Mouse (Mus musculus) spleen, adult 2 months (tissue): ENCODE results near the gene Tsc2. TPM values are rescaled to one million over a fixed set of nuclear protein-coding genes. Genes with fewer than 3 reads are reported as not detected.

Source experiments
- DNase-seq, 2 experiments: peaks; one replicate each; pipeline versions ENCODE4 v3.0.0 to v3.0.0-alpha.2; 2012 to 2021; ENCODE audit warnings: low spot score in 2 of 2, low read depth in 1 of 2
- H3K27ac ChIP-seq: fragments of 200-500 bp; 2 replicates; pipeline ENCODE4 v1.5.1; 2012; ENCODE audit warnings: low read length, inconsistent platforms; ENCODE audit not compliant: insufficient read depth
- H3K27me3 ChIP-seq: fragments of 200-500 bp; 2 replicates; pipeline ENCODE4 v1.6.1; 2012; ENCODE audit warnings: mild to moderate bottlenecking, moderate library complexity, low read length, inconsistent platforms; ENCODE audit not compliant: control insufficient read depth, insufficient read depth
- H3K36me3 ChIP-seq: fragments of 200-500 bp; 2 replicates; pipeline ENCODE4 v1.6.1; 2012; ENCODE audit warnings: mild to moderate bottlenecking, low read length, inconsistent platforms; ENCODE audit not compliant: control insufficient read depth, insufficient read depth
- H3K4me1 ChIP-seq: fragments of 200-500 bp; 2 replicates; pipeline ENCODE4 v1.6.1; 2011; ENCODE audit warnings: inconsistent platforms; ENCODE audit not compliant: control insufficient read depth, insufficient read depth, insufficient read length
- H3K4me3 ChIP-seq: fragments of 200-500 bp; 2 replicates; pipeline ENCODE4 v1.5.1; 2011; ENCODE audit warnings: mild to moderate bottlenecking, inconsistent platforms; ENCODE audit not compliant: insufficient read depth, insufficient read length; ENCODE audit errors: extremely low read depth
- CTCF ChIP-seq: fragments of 200-500 bp; IDR thresholded peaks from 2 replicates; pipeline ENCODE4 v1.5.1; 2011; ENCODE audit warnings: mild to moderate bottlenecking, inconsistent platforms; ENCODE audit not compliant: insufficient read depth, insufficient read length, insufficient replicate concordance; ENCODE audit errors: extremely low read depth
- POLR2A ChIP-seq: fragments of 200-500 bp; IDR thresholded peaks from 2 replicates; pipeline ENCODE4 v1.6.1; 2011; ENCODE audit warnings: low read depth, low read length, inconsistent platforms
- WGBS: fragments of 180-500 bp; shearing (Covaris S2); methylation state at CpG from one replicate; pipeline ENCODE4 v1.1.7; 2018; 5-methylcytosine and 5-hydroxymethylcytosine counted together
- polyA plus RNA-seq: library from polyadenylated mRNA; depleted of rRNA; stranded (reverse); fragments of >200 nt; gene quantifications from 2 replicates; pipeline ENCODE4 v1.2.3, GENCODE M21; 2012; rRNA removed

Gene Tsc2
- polyA plus RNA-seq = 86.1 and 90.2 TPM in 2 replicates

DNA sequence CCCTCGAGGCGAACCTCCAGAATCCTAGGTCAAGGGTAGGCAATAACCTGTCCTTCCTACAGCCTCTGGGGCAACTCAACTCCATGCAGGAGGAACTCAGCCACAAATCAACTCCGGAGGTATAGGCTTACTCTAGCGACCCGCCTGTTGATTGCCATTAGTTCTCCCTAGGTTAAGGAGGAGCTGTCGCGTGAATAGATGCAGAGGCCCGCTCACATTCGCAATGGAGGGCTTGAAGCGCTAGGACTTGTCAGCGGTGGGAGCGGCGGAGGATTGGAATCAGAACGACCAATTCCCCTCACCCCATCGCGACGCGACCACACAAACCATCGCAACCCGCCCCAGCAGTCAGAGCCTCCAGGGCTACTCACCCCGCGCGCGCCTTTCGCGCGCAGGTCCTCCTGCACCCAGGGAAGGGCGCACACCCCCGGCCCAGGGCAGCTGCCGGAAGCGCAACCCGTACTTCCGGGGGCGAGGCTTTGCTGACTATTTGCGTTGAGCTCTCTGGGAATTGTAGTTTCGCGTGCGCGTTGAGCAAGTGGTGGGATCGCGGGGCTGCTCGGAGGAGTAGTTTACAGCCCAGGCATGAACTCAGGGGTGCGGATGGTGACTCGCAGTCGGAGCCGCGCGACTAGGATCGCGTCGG lies at the start of gene Tsc2, which contains the start of gene Nthl1:
Tsc2 (minus strand) TSS at position 464 of the 646 bp plus-strand sequence.
Nthl1 (plus strand) TSS at position 514 of the 646 bp plus-strand sequence.
- Histone ChIP-seq H3K36me3 (peaks cover 8% of the 10 kb centered on the region; the same call in 1 of the 2 replicates), H3K4me1 (peaks cover 7% of the 10 kb centered on the region; the same call in 1 of the 2 replicates), H3K4me3 (peak within 1 kb of the TSS; percentile 67), H3K27me3 (no peaks in the 10 kb centered on the region), H3K27ac (peak within 1 kb of the TSS; percentile 60)
- peak; percentile 60 for TF ChIP-seq POLR2A
- TF ChIP-seq CTCF = no peak
- WGBS = 2% methylated on average over 51 of the region's 51 CpGs
- peak; percentile 42 to 77 for DNase-seq

DNA sequence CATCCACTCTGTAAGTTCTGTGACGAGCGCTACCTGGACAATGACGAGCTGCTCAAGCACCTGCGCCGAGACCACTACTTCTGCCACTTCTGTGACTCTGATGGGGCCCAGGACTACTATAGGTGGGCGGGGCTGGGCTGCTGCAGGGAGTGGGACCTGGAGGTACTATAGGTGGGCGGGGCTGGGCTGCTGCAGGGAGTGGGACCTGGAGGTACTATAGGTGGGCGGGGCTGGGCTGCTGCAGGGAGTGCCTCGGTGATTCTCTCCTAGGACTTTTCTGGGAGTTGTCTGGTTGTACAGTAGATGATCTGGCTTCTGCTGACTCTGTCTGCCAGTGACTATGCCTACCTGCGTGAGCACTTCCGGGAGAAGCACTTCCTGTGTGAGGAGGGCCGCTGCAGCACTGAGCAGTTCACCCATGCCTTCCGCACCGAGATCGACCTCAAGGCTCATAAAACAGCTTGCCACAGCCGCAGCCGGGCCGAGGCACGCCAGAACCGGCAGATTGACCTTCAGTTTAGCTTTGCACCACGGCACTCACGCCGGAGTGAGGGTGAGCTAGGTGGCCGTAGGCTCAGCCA lies 45.2 kb upstream of the Tsc2 start:
- Histone ChIP-seq H3K27me3 (no peaks in the 10 kb centered on the region), H3K4me1 (no peaks in the 10 kb centered on the region), H3K36me3 (peaks cover 37% of the 10 kb centered on the region), H3K4me3 (no peak overlapping the region), H3K27ac (no peak overlapping the region)
- 94% methylated on average over 24 of the region's 24 CpGs for WGBS
- DNase-seq = no peak
- TF ChIP-seq CTCF = no peak
- TF ChIP-seq POLR2A = no peak

- 82% methylated on average over 5 of the region's 5 CpGs for WGBS
- H3K27ac ChIP-seq = no peak overlapping the region
- no peak overlapping the region for H3K4me3 ChIP-seq
- H3K27me3 ChIP-seq = no peaks in the 10 kb centered on the region
- H3K4me1 ChIP-seq = peaks cover 3% of the 10 kb centered on the region; the same call in 1 of the 2 replicates
- TF ChIP-seq CTCF (no peak), POLR2A (no peak)
- no peak for DNase-seq
- peaks cover 37% of the 10 kb centered on the region for H3K36me3 ChIP-seq
Measured at GRCm38 (mm10) chr17:24676877-24677276, 44.4 kb upstream of the Tsc2 start.

- Histone ChIP-seq H3K4me1 (peaks cover 5% of the 10 kb centered on the region; the same call in 1 of the 2 replicates), H3K27me3 (no peaks in the 10 kb centered on the region), H3K27ac (no peak overlapping the region), H3K4me3 (no peak overlapping the region), H3K36me3 (peaks cover 33% of the 10 kb centered on the region)
- TF ChIP-seq CTCF = peak; percentile 67; the same call in 1 of the 2 replicates
- TF ChIP-seq POLR2A = no peak
- 70% methylated on average over 2 of the region's 2 CpGs for WGBS
- peak; percentile 56 to 66 for DNase-seq
Measured at GRCm38 (mm10) chr17:24676187-24676586, 43.8 kb upstream of the Tsc2 start.

DNA sequence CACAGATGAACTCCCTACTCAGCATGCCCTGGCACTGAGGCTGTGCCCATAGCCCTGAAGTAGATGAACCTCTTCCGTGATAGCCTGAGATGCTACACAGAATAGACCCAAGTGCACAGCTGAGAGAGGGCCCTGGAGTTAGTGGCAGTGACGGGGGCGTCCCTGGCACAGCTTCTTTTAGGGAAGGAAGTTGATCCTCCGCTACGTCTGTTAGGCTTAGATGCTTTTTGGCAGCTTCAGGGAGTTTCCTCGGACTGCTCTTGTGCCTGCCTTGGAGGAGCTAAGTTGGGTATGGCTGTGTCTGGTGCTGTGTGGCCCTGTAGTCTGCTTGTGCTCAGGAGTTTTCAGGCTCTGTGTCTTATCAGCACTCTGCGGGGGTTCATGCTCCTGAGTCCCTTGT lies 41.8 kb upstream of the Tsc2 start:
- H3K27ac ChIP-seq = no peak overlapping the region
- no peak for TF ChIP-seq CTCF
- no peak for TF ChIP-seq POLR2A
- peaks cover 12% of the 10 kb centered on the region; the same call in 1 of the 2 replicates for H3K4me1 ChIP-seq
- peaks cover 16% of the 10 kb centered on the region for H3K36me3 ChIP-seq
- DNase-seq = no peak
- WGBS = 52% methylated on average over 7 of the region's 7 CpGs
- H3K27me3 ChIP-seq = no peaks in the 10 kb centered on the region
- no peak overlapping the region for H3K4me3 ChIP-seq

DNA sequence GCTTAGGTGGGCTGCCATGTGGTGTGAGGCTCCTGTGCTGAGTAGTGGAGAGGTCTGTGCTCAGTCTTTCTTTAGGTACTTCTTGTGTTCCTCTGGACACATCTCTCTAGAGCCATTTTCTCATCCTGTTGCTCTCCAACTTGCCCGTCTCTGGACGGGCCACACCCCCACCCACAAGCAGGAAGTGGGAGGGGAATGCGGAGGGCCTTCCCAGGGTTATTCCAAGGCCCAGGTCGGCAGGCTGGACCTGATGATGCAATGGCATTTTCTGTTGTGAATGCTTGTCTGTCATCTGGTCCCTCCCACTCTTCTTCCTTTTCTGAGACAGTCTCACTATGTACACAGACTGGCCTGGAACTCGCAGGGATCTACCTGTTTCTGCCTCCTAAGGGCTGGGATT lies 39.7 kb upstream of the Tsc2 start:
- no peak for TF ChIP-seq CTCF
- no peak for TF ChIP-seq POLR2A
- no peaks in the 10 kb centered on the region for H3K27me3 ChIP-seq
- no peak overlapping the region for H3K4me3 ChIP-seq
- DNase-seq = no peak
- H3K36me3 ChIP-seq = peaks cover 3% of the 10 kb centered on the region
- no peak overlapping the region for H3K27ac ChIP-seq
- WGBS = 41% methylated on average over 5 of the region's 5 CpGs
- peaks cover 12% of the 10 kb centered on the region; the same call in 1 of the 2 replicates for H3K4me1 ChIP-seq

DNA sequence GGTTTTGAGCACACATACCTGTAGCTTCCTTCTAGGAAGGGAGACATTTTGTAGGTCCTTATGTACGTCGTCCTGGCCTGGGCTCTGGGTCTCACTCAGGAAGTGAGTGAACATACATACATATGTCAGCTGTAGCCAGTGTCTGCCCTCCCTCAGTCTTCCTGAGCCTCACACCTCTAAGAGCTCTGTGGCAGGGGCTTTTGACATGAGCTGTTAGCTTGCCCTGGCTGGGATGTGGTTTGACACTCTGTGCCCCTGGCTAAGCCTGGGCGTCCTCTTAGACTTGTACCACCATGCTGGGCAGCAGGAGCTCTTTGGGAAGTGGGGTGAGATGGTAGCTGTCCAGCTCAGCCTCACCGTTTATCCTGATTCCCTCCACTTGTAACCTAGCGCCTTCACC lies 38.9 kb upstream of the Tsc2 start:
- H3K36me3 ChIP-seq = no peaks in the 10 kb centered on the region
- H3K4me1 ChIP-seq = peaks cover 12% of the 10 kb centered on the region; the same call in 1 of the 2 replicates
- no peaks in the 10 kb centered on the region for H3K27me3 ChIP-seq
- WGBS = 70% methylated on average over 5 of the region's 5 CpGs
- no peak for DNase-seq
- H3K4me3 ChIP-seq = no peak overlapping the region
- TF ChIP-seq CTCF (no peak), POLR2A (no peak)
- no peak overlapping the region for H3K27ac ChIP-seq
